Mouse (Mus musculus): ENCODE results near the gene Gm27179.
"Not testable (repeated sequence)": the region's sequence is repeated elsewhere in the genome, so short reads cannot be mapped to it uniquely, and the experiment has no call there.

Gm27179 gene

GRCm38 (mm10) chr14:69512449-69512848, at the start of gene Gm27179:
Gene Gm27179 (minus strand): TSS chr14:69512549.
- DNase-seq (ENCODE audit: low spot score in 2 of 2): not testable (repeated sequence)

DNA sequence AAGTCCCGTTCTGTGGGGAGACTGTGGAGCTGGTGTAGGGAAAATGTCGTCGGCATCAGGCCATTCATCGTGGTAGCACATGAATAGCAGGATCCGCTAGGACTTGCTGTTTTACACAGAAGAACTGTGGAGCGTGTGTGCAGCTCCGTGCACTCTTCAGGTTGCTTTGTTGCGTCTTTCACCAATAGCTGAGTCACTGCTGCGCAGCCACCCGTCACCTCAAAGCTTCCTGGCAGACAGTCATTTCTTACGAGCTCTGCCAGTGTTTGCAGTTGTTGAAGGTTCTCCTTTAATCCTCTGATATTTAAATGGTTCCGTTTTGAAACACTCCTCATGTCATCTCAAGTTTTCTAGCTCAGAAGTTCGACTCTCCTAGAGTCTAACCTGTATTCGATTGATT, 45.2 kb upstream of the Gm27179 start:
- not testable (repeated sequence) for DNase-seq (ENCODE audit: low spot score in 2 of 2)

GRCm38 (mm10) chr14:69556820-69557219, 44.5 kb upstream of the Gm27179 start:
- DNase-seq (ENCODE audit: low spot score in 2 of 2): not testable (repeated sequence)

GRCm38 (mm10) chr14:69555110-69555831, 42.9 kb upstream of the Gm27179 start, which contains the start of gene Entpd4b:
Gene Entpd4b (plus strand): TSS chr14:69555424.
- DNase-seq (ENCODE audit: low spot score in 2 of 2): not testable (repeated sequence)

DNA sequence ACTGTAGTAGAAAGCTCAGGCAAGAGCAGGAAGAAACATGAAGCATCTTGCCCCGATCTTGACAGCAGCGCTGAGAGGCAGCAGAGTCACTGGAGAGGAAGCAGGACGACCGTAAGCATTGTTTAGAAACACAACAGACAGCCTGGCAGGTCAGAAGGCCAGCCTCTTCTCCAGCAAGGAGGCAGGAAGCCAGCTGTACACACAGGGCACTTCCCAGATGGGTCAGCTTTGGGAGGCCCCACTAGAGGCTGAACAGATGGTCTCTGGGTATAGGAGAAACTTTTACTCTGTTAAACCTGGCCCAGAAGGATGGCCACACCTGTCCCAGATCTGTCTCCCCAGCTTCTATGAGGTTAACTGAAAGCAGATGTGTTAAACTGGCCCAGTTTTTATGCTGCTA, 35.0 kb upstream of the Gm27179 start:
- DNase-seq (ENCODE audit: low spot score in 2 of 2): not testable (repeated sequence)

GRCm38 (mm10) chr14:69545052-69545451, 32.7 kb upstream of the Gm27179 start:
- not testable (repeated sequence) for DNase-seq (ENCODE audit: low spot score in 2 of 2)

DNA sequence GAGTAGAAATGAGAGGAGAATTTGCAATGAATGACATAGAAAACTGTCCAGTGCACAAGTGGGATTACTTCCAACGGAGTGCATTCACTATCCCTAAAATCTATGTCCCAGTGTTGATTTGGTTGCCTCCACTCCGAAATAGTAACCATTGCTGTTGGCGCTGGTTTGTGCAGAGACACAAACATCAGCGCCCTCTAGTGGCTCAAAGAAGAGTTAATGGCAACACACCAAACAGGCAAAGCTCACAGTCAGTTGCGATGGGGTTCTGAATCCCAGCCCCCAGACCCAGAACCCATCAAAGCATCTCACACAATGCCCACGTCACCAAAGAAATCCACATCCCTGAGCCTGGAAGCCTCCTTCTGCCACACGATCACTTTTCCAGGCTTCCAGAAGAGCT, 31.7 kb upstream of the Gm27179 start:
- not testable (repeated sequence) for DNase-seq (ENCODE audit: low spot score in 2 of 2)

GRCm38 (mm10) chr14:69542695-69543094, 30.3 kb upstream of the Gm27179 start:
- DNase-seq (ENCODE audit: low spot score in 2 of 2): not testable (repeated sequence)

GRCm38 (mm10) chr14:69540113-69540512, 27.8 kb upstream of the Gm27179 start:
- not testable (repeated sequence) for DNase-seq (ENCODE audit: low spot score in 2 of 2)

DNA sequence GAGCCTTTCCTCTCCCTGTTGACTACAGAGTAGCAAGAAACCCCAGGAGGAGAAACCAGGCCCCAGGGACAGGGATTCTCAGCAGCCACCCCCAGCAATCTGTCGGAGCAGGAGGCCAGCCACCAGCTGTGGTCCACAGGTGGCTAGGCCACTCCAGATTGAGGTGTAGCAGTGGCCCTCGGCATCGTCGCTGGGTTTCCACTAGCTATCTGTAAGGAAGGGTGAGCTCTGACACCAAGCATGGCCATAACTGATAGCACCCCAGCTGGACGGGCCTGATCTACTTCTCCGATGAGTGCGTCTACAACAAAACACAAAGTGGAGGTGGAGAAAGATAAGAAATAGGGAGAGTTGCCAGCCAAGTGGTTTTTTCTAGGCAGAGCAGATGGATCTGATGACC, 24.2 kb upstream of the Gm27179 start:
- not testable (repeated sequence) for DNase-seq (ENCODE audit: low spot score in 2 of 2)

GRCm38 (mm10) chr14:69526202-69526601, 13.9 kb upstream of the Gm27179 start:
- not testable (repeated sequence) for DNase-seq (ENCODE audit: low spot score in 2 of 2)

- DNase-seq (ENCODE audit: low spot score in 2 of 2): not testable (repeated sequence)
These were observed 10.7 kb upstream of the Gm27179 start for GRCm38 (mm10) chr14:69523001-69523400.

DNA sequence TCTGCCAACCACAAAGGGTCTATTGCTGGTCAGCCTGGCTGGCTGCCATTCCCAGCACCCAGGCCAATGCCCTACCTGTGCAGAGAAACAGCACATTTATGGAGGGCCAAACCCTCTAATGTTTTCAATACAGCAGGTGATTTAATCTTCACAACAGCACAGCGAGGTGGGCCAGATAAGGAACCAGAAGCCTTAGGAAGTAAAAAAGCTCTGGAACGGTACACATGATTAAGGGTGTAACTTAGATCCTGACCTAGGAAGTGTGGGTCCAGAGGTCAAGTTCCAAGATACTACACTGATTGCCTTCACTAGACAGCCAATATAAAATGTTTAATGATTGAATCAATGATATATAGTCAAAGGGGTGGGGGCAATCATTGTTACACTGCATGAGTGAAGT, 8.5 kb upstream of the Gm27179 start:
- not testable (repeated sequence) for DNase-seq (ENCODE audit: low spot score in 2 of 2)

DNA sequence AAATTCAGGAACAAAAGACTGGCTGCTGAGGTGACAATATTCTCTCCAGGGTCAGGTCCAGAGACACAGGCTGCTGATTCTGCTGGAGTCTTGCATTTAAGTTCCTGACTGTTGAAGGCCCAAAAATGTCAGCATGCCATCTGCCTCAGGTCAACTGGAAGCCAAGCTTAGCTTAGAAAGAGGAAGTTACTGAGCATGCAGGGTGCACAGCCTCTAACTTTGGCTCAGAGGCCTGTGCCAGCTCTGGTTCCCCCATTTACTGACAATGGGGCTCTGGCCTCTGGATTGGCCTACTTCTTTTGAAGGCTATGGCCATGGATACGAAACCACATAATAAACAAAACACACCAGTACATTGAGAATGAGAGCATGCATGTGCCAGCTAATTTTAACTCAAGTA, 5.3 kb downstream of the Gm27179 start:
- DNase-seq (ENCODE audit: low spot score in 2 of 2): not testable (repeated sequence)

DNA sequence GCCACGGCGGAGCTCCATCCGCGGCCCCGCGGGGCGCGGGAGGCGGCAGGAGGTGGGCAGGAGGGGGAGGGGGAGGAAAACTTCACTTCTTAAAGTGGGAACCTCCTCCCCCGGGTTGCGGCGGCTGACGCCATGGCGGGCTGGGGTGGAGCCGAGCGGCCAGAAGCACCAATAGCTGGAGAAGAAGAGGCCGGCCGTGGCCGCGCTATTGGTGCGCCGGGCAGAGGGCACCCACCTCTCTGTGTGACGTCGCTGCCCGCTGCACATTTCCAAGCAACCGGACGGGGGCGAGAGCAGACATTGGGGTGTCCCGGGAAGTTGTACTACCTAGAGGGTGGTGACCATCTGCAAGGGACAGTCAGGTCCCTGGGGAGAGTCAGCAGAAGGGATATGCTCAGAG, 9.2 kb downstream of the Gm27179 start, which contains the start of gene Gm16867:
Gene Gm16867 (minus strand): TSS at position 189 of the 400 bp plus-strand sequence.
- DNase-seq (ENCODE audit: low spot score in 2 of 2): not testable (repeated sequence)

- DNase-seq (ENCODE audit: low spot score in 2 of 2): not testable (repeated sequence)
These were observed 9.8 kb downstream of the Gm27179 start for GRCm38 (mm10) chr14:69502440-69503150.

GRCm38 (mm10) chr14:69496259-69496658, 16.1 kb downstream of the Gm27179 start:
- not testable (repeated sequence) for DNase-seq (ENCODE audit: low spot score in 2 of 2)

- DNase-seq (ENCODE audit: low spot score in 2 of 2): not testable (repeated sequence)
These were observed 17.4 kb downstream of the Gm27179 start for GRCm38 (mm10) chr14:69494946-69495345.

DNA sequence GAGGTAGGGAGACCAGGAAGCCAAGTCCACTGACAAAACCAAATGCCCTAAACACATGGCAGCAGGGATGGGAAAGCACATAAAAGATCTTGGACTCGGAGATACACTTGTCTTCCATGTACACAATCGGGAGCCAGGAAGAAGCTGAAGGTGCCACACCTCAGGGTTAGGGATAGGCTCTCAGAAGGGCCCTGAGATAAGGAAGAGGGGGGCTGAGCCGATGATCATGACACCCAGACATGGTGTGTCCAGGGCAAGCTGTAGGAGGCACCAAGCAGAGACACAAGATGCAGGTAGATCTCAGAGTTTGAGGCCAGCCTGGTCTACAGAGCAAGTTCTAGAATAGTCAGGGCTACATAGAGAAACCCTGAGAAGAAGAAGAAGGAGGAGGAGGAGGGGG, 17.8 kb downstream of the Gm27179 start:
- DNase-seq (ENCODE audit: low spot score in 2 of 2): not testable (repeated sequence)

DNA sequence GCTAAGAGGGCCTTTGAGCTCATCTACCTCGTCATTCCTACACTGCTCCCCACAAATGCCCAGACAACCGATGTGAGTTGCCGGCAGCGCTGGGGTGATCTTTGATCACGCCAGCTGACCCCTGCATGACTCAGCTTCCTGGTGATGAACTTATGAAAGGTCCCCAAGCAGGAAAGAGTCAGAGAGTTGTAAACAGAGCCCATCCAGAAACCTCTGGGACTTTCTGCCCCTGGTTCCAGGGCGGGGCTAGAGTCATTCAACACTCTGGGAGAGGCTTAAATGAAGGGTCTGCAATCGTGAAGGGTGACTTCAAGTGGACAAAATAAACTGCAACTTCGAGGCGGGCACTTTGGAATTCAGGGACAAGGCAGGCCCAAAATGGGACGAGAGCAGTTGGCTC, 24.3 kb downstream of the Gm27179 start:
- not testable (repeated sequence) for DNase-seq (ENCODE audit: low spot score in 2 of 2)

GRCm38 (mm10) chr14:69485466-69486135, 26.7 kb downstream of the Gm27179 start:
- not testable (repeated sequence) for DNase-seq (ENCODE audit: low spot score in 2 of 2)
